Mouse (Mus musculus) layer of hippocampus, adult 11-12 months (tissue): ENCODE data around the gene Tnfrsf18.

Source experiments
- DNase-seq: peaks from one replicate; pipeline ENCODE4 v3.0.0; 2022; ENCODE audit warnings: low spot score

Gene Tnfrsf18

DNA sequence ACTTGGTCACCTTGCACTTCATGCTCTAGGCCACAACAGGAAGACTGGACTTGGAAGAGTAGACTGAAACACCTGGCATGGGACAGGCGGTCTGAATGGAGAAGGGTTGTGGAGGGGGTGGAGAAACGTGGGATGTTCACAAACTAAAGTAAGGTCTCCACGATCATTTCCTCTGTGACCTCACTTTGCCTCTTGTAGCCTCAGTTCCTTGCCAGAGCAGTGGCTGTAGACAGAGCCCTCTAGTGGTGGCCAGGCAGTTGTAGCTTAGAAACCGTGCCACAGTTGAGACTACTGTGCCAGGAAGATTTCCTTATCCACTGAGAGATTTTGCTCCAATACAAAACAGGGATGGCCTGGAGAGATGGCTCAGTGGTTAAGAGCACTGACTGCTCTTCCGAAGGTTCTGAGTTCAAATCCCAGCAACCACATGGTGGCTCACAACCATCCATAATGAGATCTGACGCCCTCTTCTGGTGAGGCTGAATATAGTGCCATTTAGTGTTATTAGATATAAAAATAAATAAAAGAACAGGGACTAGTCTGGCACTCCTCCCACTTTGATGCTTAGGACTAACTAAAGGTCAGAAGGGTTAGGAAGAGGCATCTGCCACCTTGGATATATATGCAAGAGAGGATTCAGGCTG is 7.6 kb downstream of the Tnfrsf18 start:
- DNase-seq, result no peak

DNA sequence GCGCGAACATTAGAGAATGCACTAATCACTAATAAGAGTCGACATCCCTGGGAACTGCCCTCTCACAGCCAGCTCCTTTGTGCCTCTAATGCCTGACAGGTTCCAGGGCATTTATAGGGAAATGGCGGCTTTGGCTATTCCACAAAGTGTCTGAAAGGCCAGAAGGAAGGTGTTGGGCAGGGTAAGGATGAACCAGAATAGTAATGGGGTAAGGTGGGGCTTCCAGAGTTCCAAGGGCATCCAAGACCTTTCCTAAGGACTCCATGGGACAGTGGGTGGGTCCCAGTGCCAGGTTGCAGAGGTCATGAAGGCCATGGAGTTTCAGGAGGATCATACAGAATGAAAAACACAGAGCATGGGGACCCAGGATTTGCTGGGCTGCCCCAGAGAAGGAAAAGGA is 8.3 kb downstream of the Tnfrsf18 start:
- no peak for DNase-seq

DNA sequence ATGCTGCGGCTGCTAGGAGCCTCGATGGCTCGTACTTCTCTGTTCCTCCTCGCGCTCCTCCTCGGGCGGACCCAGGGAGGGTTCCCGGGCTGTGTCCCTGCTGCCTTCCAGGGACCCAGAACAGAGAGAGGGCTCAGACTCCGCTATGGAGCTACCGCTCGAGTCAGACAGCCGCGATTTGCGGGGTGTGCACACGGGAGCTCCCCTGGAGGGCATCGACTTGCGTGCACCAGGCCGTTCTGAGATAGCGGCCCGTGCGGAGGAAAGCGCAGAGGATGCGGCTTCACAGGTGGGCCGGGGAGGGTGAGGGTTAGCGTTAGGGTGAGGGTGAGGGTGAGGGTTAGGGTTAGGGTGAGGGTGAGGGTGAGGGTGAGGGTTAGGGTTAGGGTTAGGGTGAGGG is 8.9 kb downstream of the Tnfrsf18 start:
- DNase-seq, result no peak

DNA sequence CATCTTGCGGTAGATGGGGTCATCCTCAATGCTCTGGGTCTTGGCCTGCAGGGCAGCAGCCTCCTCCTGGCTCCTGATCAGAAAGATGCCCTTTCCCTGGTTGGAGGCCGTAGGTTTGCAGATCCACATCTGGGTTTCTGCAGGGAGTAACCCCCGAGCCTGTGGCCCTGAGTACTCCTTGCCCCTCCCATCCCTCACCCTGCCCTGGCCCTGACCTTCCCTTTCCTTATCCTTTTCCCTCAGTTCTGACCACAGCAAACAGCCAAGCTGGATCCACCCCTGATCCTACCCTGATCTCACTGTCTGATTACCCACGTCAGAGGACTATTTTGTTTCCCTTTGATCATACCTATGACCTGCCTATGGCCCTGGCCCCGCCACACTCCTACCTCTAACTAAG is 18.8 kb downstream of the Tnfrsf18 start:
- DNase-seq, result no peak

- no peak for DNase-seq
Measured at GRCm38 (mm10) chr4:156049779-156050178, 23.8 kb downstream of the Tnfrsf18 start.

DNA sequence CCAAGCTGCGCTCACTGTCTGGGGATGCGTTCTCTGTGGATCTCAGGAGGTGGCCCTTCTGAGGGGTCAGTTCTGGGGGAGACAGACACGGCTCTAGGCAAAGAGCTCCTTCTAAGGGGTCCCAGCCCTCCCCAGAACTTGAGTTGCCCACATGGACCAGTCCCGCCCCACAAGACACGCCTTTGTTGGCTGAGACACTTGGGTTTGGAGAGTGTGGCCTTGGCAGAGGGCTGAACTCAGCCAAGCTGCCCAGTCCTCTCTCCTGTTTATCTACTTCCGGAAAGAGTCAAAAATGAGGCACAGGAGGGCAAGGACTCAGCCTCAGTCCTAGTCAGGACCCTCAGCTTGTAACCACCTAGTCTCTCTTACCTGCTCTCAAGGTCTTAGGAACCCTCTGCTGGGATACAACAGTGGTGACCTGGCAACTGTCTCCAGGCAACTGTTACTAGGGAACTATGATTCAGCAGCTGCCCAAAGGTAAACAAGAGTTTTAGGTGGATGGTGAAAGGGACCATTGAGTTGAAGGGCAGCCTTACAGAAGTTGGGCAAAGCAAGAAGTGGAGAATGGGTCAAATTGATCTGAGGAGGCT is 24.5 kb downstream of the Tnfrsf18 start:
- no peak for DNase-seq

- no peak for DNase-seq
Measured at GRCm38 (mm10) chr4:156053113-156053512, 27.1 kb downstream of the Tnfrsf18 start.

DNA sequence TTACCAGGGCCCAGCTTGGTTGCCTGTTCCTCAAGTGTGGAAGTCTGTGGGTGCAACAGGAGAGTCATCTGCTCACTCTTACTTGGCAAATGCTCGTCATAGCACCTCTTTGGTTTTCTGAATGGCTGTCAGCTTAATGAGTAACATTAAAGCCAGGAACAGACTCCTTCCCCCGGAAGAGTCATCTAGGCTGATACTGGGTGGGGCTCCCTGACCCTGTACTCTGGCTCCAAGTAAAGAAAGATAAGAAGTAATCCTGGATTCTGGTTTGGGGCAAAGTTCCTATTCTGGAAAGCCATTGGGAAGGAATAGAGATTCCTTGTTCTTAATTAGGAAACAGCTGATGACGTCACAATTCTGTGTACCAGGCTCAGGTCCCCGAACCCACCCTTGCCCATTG is 28.2 kb downstream of the Tnfrsf18 start:
- DNase-seq, result no peak

DNA sequence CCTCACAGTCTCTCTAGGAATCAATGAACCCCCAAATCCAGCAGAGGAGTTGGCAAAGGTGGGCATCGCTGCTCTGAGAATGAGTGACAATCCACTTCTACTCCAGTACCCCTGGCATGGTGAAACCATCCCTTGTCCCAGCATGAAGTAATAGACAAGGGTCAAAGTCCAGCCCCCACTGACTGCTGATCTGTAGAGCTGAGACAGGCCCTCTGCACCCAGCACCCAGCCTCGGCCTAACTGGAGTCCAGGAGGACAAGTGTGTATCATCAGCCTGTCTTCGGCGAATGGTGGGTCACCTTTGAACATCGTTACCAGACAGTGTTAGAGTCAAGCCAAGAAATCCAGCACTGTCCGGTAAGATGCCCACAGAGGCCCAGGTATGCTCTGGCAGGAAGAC is 28.6 kb downstream of the Tnfrsf18 start:
- DNase-seq, result no peak

GRCm38 (mm10) chr4:156055173-156055572 is 29.2 kb downstream of the Tnfrsf18 start:
- no peak for DNase-seq

DNA sequence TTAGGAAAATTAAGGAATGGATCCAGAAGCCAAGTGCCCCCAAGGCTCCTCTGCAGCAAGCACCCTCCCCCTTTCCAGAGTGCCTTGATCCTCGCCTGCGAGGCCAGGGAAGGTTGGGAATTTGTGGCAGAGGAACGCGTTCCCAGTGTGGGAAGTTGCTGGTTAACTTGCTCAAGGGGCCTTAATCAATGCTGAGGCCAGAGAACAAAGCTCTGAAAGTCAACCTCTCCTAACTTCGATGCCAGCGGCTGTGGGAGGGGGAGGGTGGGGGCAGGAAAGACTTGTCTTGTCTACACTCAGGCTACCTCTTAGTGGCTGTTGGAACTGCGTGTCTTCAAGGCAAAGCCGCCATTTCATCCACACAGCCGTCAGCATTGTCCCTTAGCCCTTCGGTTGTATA is 31.7 kb downstream of the Tnfrsf18 start:
- DNase-seq, result no peak

- no peak for DNase-seq
Measured at GRCm38 (mm10) chr4:156058826-156059225, 32.9 kb downstream of the Tnfrsf18 start.

DNA sequence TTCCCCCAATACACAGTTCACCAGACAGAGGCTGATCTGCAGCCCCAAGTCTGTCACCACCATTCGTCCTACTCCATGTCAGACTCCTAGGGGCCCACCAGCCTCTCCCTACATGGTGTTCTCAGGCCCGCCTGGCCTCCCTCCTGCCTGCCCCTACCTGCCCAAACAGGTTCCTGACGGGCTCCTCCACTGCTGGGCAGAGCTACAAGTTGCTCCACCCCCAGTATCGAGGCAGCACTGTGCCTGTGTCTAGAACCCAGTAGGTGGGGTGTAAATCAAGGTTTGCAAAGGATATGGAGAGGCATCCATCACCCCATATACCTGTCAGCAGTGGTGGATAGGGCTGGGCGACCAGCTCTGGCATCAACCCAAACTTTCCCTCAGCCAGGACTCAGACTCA is 33.3 kb downstream of the Tnfrsf18 start, which contains the start of gene Ttll10:
Gene Ttll10, minus strand, starts transcription at position 154 of the 400 bp plus-strand sequence.
- no peak for DNase-seq

GRCm38 (mm10) chr4:156059713-156060112 is 33.7 kb downstream of the Tnfrsf18 start:
- DNase-seq, result no peak

GRCm38 (mm10) chr4:156063861-156064509 is 38.0 kb downstream of the Tnfrsf18 start:
- DNase-seq, result no peak

GRCm38 (mm10) chr4:156064510-156064897 is 38.5 kb downstream of the Tnfrsf18 start:
- no peak for DNase-seq

GRCm38 (mm10) chr4:156065156-156065894 is 39.4 kb downstream of the Tnfrsf18 start:
- no peak for DNase-seq

GRCm38 (mm10) chr4:156067256-156067949 is 41.4 kb downstream of the Tnfrsf18 start:
- DNase-seq, result no peak

- DNase-seq, result no peak
Measured at GRCm38 (mm10) chr4:156069701-156070100, 43.7 kb downstream of the Tnfrsf18 start.

DNA sequence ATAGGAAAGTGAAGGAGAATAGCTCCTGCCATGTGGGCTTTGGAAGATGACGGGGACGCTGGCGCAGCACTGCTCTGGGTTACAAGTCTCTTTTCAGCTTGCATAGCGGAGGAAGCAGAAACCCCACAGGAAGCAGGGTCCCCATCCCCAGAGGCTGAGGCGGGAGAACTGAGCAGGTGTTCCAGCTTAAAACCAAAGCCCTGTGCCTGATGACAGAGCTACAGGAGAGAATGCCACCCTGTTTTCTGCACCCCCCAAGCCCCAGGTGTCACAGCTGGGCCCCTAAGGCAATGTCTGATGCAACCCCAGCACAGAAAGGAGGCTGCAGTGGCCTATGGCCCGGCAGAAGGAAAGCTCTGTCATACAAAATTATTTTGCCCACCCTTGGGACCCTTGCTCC is 44.3 kb downstream of the Tnfrsf18 start:
- DNase-seq, result no peak

GRCm38 (mm10) chr4:156070716-156071115 is 44.8 kb downstream of the Tnfrsf18 start:
- no peak for DNase-seq

GRCm38 (mm10) chr4:156076911-156077382 is 51.0 kb downstream of the Tnfrsf18 start:
- DNase-seq, result no peak
